Mouse (Mus musculus) stomach, embryonic 14.5 days (tissue): Measurements from ENCODE around the gene Gusb. TPM values are rescaled to one million over a fixed set of nuclear protein-coding genes. Genes with fewer than 3 reads are reported as not detected.
A peak's percentile ranks its signal among the peaks of the same experiment; 100 is the strongest.

Experiments
- ATAC-seq: fragments of 200-750 bp; cut with Nextera tagmentation; 2 replicates; pipeline ENCODE4 v1.8.0; 2017; ENCODE audit warnings: low read depth, moderate TSS enrichment; ENCODE audit not compliant: insufficient number of reproducible peaks, insufficient read depth, low FRiP score
- H3K27ac ChIP-seq: fragments of 300-500 bp; sonication (generic); 2 replicates; pipeline ENCODE4 v1.5.1; 2014; ENCODE audit warnings: mild to moderate bottlenecking, low read length, moderate library complexity, mixed read lengths
- H3K27me3 ChIP-seq: fragments of 300-500 bp; sonication (generic); 2 replicates; pipeline ENCODE4 v1.6.1; 2014; ENCODE audit warnings: low read length, control low read depth, mixed read lengths; ENCODE audit not compliant: control insufficient read depth, insufficient read depth
- H3K36me3 ChIP-seq: fragments of 300-500 bp; sonication (generic); 2 replicates; pipeline ENCODE4 v1.6.1; 2014; ENCODE audit warnings: mild to moderate bottlenecking, control low read depth, low read length, moderate library complexity, mixed read lengths; ENCODE audit not compliant: control insufficient read depth, insufficient read depth
- H3K4me1 ChIP-seq: fragments of 300-500 bp; sonication (generic); 2 replicates; pipeline ENCODE4 v1.6.1; 2014; ENCODE audit warnings: low read length, control low read depth, mixed read lengths; ENCODE audit not compliant: control insufficient read depth, insufficient read depth
- H3K4me2 ChIP-seq: fragments of 300-500 bp; sonication (generic); replicated peaks from 2 replicates; pipeline ENCODE4 v1.6.1; 2014; ENCODE audit warnings: low read depth, low read length, control low read depth
- H3K4me3 ChIP-seq: fragments of 300-500 bp; sonication (generic); 2 replicates; pipeline ENCODE4 v1.5.1; 2014; ENCODE audit warnings: low read depth, low read length, control low read depth
- H3K9ac ChIP-seq: fragments of 300-500 bp; sonication (generic); replicated peaks from 2 replicates; pipeline ENCODE4 v1.6.1; 2014; ENCODE audit warnings: low read depth, mild to moderate bottlenecking, control low read depth, low read length, moderate library complexity, mixed read lengths
- H3K9me3 ChIP-seq: fragments of 300-500 bp; sonication (generic); 2 replicates; pipeline ENCODE4 v1.6.1; 2016; ENCODE audit warnings: low read depth, low read length, control low read depth; ENCODE audit not compliant: control insufficient read depth
- whole genome bisulfite sequencing: fragments of 180-500 bp; shearing (Covaris S2); extraction: QIAGEN DNeasy Blood & Tissue Kit; methylation state at CpG from one replicate; pipeline ENCODE4 v1.1.7; 2014; 5-methylcytosine and 5-hydroxymethylcytosine counted together
- polyA plus RNA-seq: library from polyadenylated mRNA; unstranded; fragments of >200 nt; fragmentation: Nextera tagmentation; extraction: Ambion mirVana; gene quantifications from 2 replicates; pipeline ENCODE4 v1.2.1, GENCODE M21; 2014

The Gusb gene
- polyA plus RNA-seq, 1 experiment from 2014 or later = 71.4 TPM

- peak; percentile 84 for ATAC-seq
- H3K9ac ChIP-seq = peak within 1 kb of the TSS; percentile 43
- no peaks in the 10 kb centered on the region for H3K9me3 ChIP-seq
- H3K27me3 ChIP-seq = no peaks in the 10 kb centered on the region
- peak within 1 kb of the TSS; percentile 51 for H3K4me3 ChIP-seq
- peak within 1 kb of the TSS; percentile 75 for H3K4me2 ChIP-seq
- peak within 1 kb of the TSS; percentile 89 for H3K27ac ChIP-seq
- peaks cover 5% of the 10 kb centered on the region; the same call in 1 of the 2 replicates for H3K4me1 ChIP-seq
- WGBS = 2% methylated on average over 51 of the region's 51 CpGs
- H3K36me3 ChIP-seq = no peaks in the 10 kb centered on the region
Observed at GRCm38 (mm10) chr5:130029142-130029897, 26.5 kb upstream of the Gusb start, which contains the start of the genes Asl and Crcp. Gene Asl, minus strand, starts transcription at chr5:130029247. Gene Crcp, plus strand, starts transcription at chr5:130029290.

GRCm38 (mm10) chr5:130027696-130028095 is 24.8 kb upstream of the Gusb start:
- H3K9ac ChIP-seq = no peak overlapping the region
- H3K4me2 ChIP-seq = no peak overlapping the region
- H3K4me3 ChIP-seq = no peak overlapping the region
- no peak overlapping the region for H3K27ac ChIP-seq
- no peak for ATAC-seq
- no peaks in the 10 kb centered on the region for H3K27me3 ChIP-seq
- no peaks in the 10 kb centered on the region for H3K36me3 ChIP-seq
- 79% methylated on average over 7 of the region's 7 CpGs for WGBS
- peaks cover 5% of the 10 kb centered on the region; the same call in 1 of the 2 replicates for H3K4me1 ChIP-seq
- H3K9me3 ChIP-seq = no peaks in the 10 kb centered on the region

- Histone ChIP-seq H3K36me3 (no peaks in the 10 kb centered on the region), H3K4me1 (peaks cover 5% of the 10 kb centered on the region; the same call in 1 of the 2 replicates), H3K4me2 (no peak overlapping the region), H3K9me3 (no peaks in the 10 kb centered on the region), H3K4me3 (no peak overlapping the region), H3K27ac (no peak overlapping the region), H3K27me3 (no peaks in the 10 kb centered on the region), H3K9ac (no peak overlapping the region)
- 74% methylated on average over 5 of the region's 5 CpGs for WGBS
- no peak for ATAC-seq
Observed at GRCm38 (mm10) chr5:130027134-130027533, 24.3 kb upstream of the Gusb start.

GRCm38 (mm10) chr5:130023767-130024539 is 21.1 kb upstream of the Gusb start:
- Histone ChIP-seq H3K4me3 (peak overlapping the region; percentile 56), H3K27ac (peak overlapping the region; percentile 80), H3K4me1 (peaks cover 3% of the 10 kb centered on the region; the same call in 1 of the 2 replicates), H3K9me3 (no peaks in the 10 kb centered on the region), H3K4me2 (peak overlapping the region; percentile 88), H3K9ac (peak overlapping the region; percentile 42), H3K36me3 (no peaks in the 10 kb centered on the region), H3K27me3 (no peaks in the 10 kb centered on the region)
- WGBS = under 1% methylated on average over 32 of the region's 32 CpGs
- peak; percentile 92 for ATAC-seq

GRCm38 (mm10) chr5:130023067-130023766 is 20.4 kb upstream of the Gusb start:
- Histone ChIP-seq H3K4me1 (peaks cover 3% of the 10 kb centered on the region; the same call in 1 of the 2 replicates), H3K27me3 (no peaks in the 10 kb centered on the region), H3K4me2 (peak overlapping the region; percentile 88), H3K36me3 (no peaks in the 10 kb centered on the region), H3K9ac (no peak overlapping the region), H3K9me3 (no peaks in the 10 kb centered on the region), H3K4me3 (no peak overlapping the region), H3K27ac (no peak overlapping the region)
- ATAC-seq = no peak
- 41% methylated on average over 12 of the region's 12 CpGs for WGBS

- no peak overlapping the region for H3K4me2 ChIP-seq
- no peaks in the 10 kb centered on the region for H3K9me3 ChIP-seq
- ATAC-seq = no peak
- no peak overlapping the region for H3K4me3 ChIP-seq
- H3K4me1 ChIP-seq = peaks cover 3% of the 10 kb centered on the region; the same call in 1 of the 2 replicates
- no peak overlapping the region for H3K27ac ChIP-seq
- H3K27me3 ChIP-seq = no peaks in the 10 kb centered on the region
- 75% methylated on average over 7 of the region's 7 CpGs for WGBS
- no peaks in the 10 kb centered on the region for H3K36me3 ChIP-seq
- no peak overlapping the region for H3K9ac ChIP-seq
Observed at GRCm38 (mm10) chr5:130022366-130022765, 19.5 kb upstream of the Gusb start.

GRCm38 (mm10) chr5:130021361-130021966 is 18.6 kb upstream of the Gusb start:
- ATAC-seq = no peak
- no peaks in the 10 kb centered on the region for H3K36me3 ChIP-seq
- no peak overlapping the region for H3K4me3 ChIP-seq
- no peak overlapping the region for H3K4me2 ChIP-seq
- no peaks in the 10 kb centered on the region for H3K27me3 ChIP-seq
- H3K4me1 ChIP-seq = peaks cover 3% of the 10 kb centered on the region; the same call in 1 of the 2 replicates
- H3K27ac ChIP-seq = no peak overlapping the region
- WGBS = 56% methylated on average over 5 of the region's 5 CpGs
- no peaks in the 10 kb centered on the region for H3K9me3 ChIP-seq
- no peak overlapping the region for H3K9ac ChIP-seq

- Histone ChIP-seq H3K4me3 (no peak overlapping the region), H3K4me2 (no peak overlapping the region), H3K27ac (no peak overlapping the region), H3K4me1 (peaks cover under 1% of the 10 kb centered on the region; the same call in 1 of the 2 replicates), H3K9ac (no peak overlapping the region), H3K36me3 (no peaks in the 10 kb centered on the region), H3K9me3 (no peaks in the 10 kb centered on the region), H3K27me3 (no peaks in the 10 kb centered on the region)
- WGBS = 47% methylated on average over 8 of the region's 8 CpGs
- ATAC-seq = no peak
Observed at GRCm38 (mm10) chr5:130019461-130019860, 16.6 kb upstream of the Gusb start.
